Mouse (Mus musculus) stomach, postnatal 0 days (tissue): ENCODE data around the gene Veph1. TPM values are rescaled to one million over a fixed set of nuclear protein-coding genes. Genes with fewer than 3 reads are reported as not detected.

Experiments used
- ATAC-seq: fragments of 200-750 bp; cut with Nextera tagmentation; 2 replicates; pipeline ENCODE4 v1.8.0; 2017; ENCODE audit not compliant: low FRiP score, low TSS enrichment
- DNase-seq: peaks from one replicate; pipeline ENCODE4 v3.0.0-alpha.2; 2016; ENCODE audit warnings: low spot score
- H3K27ac ChIP-seq: fragments of 300-500 bp; sonication (generic); replicated peaks from 2 replicates; pipeline ENCODE4 v1.5.1; 2014; ENCODE audit warnings: mild to moderate bottlenecking, control low read depth
- H3K27me3 ChIP-seq: fragments of 300-500 bp; sonication (generic); 2 replicates; pipeline ENCODE4 v1.6.1; 2014; ENCODE audit warnings: low read length; ENCODE audit not compliant: control insufficient read depth, insufficient read depth
- H3K36me3 ChIP-seq: fragments of 300-500 bp; sonication (generic); 2 replicates; pipeline ENCODE4 v1.6.1; 2014; ENCODE audit warnings: low read length, mixed read lengths; ENCODE audit not compliant: control insufficient read depth, insufficient read depth
- H3K4me1 ChIP-seq: fragments of 300-500 bp; sonication (generic); replicated peaks from 2 replicates; pipeline ENCODE4 v1.6.1; 2014; ENCODE audit warnings: antibody characterized with exemption; ENCODE audit not compliant: control insufficient read depth, insufficient read depth
- H3K4me2 ChIP-seq: fragments of 300-500 bp; sonication (generic); replicated peaks from 2 replicates; pipeline ENCODE4 v1.6.1; 2014; ENCODE audit warnings: low read depth, mild to moderate bottlenecking, control low read depth, moderate library complexity
- H3K4me3 ChIP-seq: fragments of 300-500 bp; sonication (generic); 2 replicates; pipeline ENCODE4 v1.5.1; 2014; ENCODE audit warnings: low read depth, low read length, control low read depth
- H3K9ac ChIP-seq: fragments of 300-500 bp; sonication (generic); 2 replicates; pipeline ENCODE4 v1.6.1; 2014; ENCODE audit warnings: mild to moderate bottlenecking, low read length, control low read depth, mixed read lengths
- H3K9me3 ChIP-seq: fragments of 300-500 bp; sonication (generic); 2 replicates; pipeline ENCODE4 v1.6.1; 2016; ENCODE audit warnings: low read length; ENCODE audit not compliant: control insufficient read depth
- CTCF ChIP-seq: IDR thresholded peaks from 2 replicates; pipeline ENCODE4 v1.5.1; 2016; ENCODE audit warnings: antibody characterized with exemption, low read depth, mild to moderate bottlenecking, moderate library complexity
- EP300 ChIP-seq: optimal IDR thresholded peaks from 2 replicates; pipeline ENCODE3; 2016; ENCODE audit warnings: antibody characterized with exemption
- WGBS: fragments of 180-500 bp; shearing (Covaris S2); extraction: QIAGEN DNeasy Blood & Tissue Kit; methylation state at CpG from one replicate; pipeline ENCODE4 v1.1.7; 2014; 5-methylcytosine and 5-hydroxymethylcytosine counted together
- polyA plus RNA-seq: library from polyadenylated mRNA; unstranded; fragments of >200 nt; fragmentation: Nextera tagmentation; extraction: Ambion mirVana; gene quantifications from 2 replicates; pipeline ENCODE4 v1.2.1, GENCODE M21; 2015

Gene Veph1
- polyA plus RNA-seq, 1 experiment from 2014 or later: 0.02 TPM

DNA sequence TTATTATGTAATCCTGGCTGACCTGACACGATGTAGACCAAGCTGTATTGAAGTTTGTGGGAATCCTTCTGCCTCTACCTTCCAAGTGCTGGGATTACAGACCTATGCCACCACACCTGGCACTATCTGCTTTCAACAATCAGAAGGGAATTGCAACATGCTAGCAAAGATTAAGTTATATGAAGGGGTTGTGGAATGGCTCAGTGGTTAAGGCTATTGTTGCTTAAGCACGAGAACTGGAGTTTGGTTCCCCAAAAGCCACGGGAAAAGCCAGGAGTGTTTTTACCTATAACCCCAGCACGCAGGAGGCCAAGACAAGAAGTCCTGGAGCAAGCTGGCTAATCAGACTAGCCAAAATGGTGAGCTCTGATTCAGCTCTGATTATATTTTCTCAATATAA is 291.6 kb downstream of the Veph1 start:
- no peak for ATAC-seq
- H3K4me3 ChIP-seq: no peak overlapping the region
- H3K9me3 ChIP-seq: no peaks in the 10 kb centered on the region
- no peaks in the 10 kb centered on the region for H3K4me1 ChIP-seq
- WGBS: 81% methylated on average over 4 of the region's 4 CpGs
- no peak overlapping the region for H3K9ac ChIP-seq
- DNase-seq: no peak
- H3K4me2 ChIP-seq: no peak overlapping the region
- no peaks in the 10 kb centered on the region for H3K36me3 ChIP-seq
- no peak for TF ChIP-seq CTCF
- TF ChIP-seq EP300: no peak
- H3K27ac ChIP-seq: no peak overlapping the region
- H3K27me3 ChIP-seq: no peaks in the 10 kb centered on the region

DNA sequence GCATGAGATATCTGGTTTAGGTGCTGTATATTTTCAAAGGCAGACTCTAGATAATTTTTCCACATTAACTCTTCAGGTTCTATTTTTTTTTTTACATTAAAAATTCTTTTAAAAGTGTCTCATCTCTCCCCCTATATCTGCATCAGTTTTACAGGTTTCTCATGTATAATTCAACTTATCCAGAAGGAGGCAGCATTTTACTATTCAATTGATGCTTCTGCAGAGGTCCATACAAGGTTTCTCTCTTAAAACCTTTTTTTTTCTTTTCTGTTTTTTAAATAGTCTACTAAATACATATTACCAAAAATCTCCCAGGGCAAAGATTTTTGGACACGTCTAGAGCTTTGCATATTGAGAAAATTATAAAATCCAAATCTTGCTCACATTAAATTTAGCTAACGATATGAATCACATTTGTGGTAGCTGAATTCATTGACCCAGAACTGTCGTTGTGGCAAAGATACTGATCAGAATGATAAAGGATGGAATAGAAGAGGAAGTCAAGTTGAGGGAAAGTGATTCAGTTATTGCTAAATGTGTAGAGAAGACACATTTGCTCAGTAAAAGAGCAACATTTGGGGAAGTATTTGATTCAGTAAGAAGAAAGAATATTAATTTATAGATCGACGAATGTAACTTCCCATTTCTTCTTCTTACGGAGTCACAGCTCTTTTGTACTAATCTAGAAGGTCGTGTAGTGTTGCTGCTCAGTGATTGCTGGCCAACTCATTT is 292.3 kb downstream of the Veph1 start:
- ATAC-seq (no peak), DNase-seq (no peak)
- no peak overlapping the region for H3K4me3 ChIP-seq
- no peaks in the 10 kb centered on the region for H3K9me3 ChIP-seq
- no peak overlapping the region for H3K4me2 ChIP-seq
- no peaks in the 10 kb centered on the region for H3K27me3 ChIP-seq
- no peak overlapping the region for H3K27ac ChIP-seq
- no peaks in the 10 kb centered on the region for H3K4me1 ChIP-seq
- no peaks in the 10 kb centered on the region for H3K36me3 ChIP-seq
- H3K9ac ChIP-seq: no peak overlapping the region
- TF ChIP-seq EP300: no peak
- TF ChIP-seq CTCF: peak; percentile 62
- 67% methylated on average over 7 of the region's 7 CpGs for WGBS

Other genes with a start within 250 kb of the Veph1 start
- 1.7 and 2.5 TPM in 2 replicates for gene Ptx3, start 76.9 kb downstream of the Veph1 start, polyA plus RNA-seq